Mouse (Mus musculus): ENCODE measurements around the gene Map4k3. TPM values are rescaled to one million over a fixed set of nuclear protein-coding genes. Genes with fewer than 3 reads are reported as not detected.
"Not testable (repeated sequence)": the region's sequence is repeated elsewhere in the genome, so short reads cannot be mapped to it uniquely, and the experiment has no call there.

Gene Map4k3
- polyA plus RNA-seq, 1 experiment from 2014 or later: 36.4 TPM

DNA sequence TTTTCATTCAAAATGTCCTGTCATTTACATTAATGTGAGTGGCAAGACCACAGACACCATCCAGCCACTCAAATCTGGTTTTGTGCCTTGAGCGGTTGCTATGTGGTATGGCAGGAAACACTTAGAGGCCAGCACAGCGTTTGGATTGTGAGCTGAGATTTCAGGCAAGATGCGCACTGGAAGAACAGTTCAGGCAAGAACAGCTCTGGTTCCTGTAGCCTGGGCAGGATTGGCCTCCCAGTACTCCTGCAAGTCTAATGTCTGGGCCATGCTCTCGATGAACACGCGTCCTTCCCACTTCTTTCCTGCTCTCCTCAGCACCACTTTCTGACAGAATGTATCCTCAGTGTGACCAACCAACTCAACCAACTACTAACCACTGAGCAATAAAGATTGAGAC, 145.2 kb downstream of the Map4k3 start:
- no peak overlapping the region for H3K9ac ChIP-seq
- no peak for ATAC-seq (ENCODE audit: low FRiP score)
- no peaks in the 10 kb centered on the region for H3K9me3 ChIP-seq (replicated peaks)
- H3K4me2 ChIP-seq (replicated peaks): no peak overlapping the region
- H3K27ac ChIP-seq: no peak overlapping the region
- WGBS: 95% methylated on average over 6 of the region's 6 CpGs
- no peaks in the 10 kb centered on the region for H3K4me1 ChIP-seq
- H3K4me3 ChIP-seq: no peak overlapping the region
- no peaks in the 10 kb centered on the region for H3K27me3 ChIP-seq
- peaks cover 48% of the 10 kb centered on the region for H3K36me3 ChIP-seq

GRCm38 (mm10) chr17:80579901-80580300, 148.4 kb downstream of the Map4k3 start:
- Histone ChIP-seq H3K4me2 (replicated peaks) (no peak overlapping the region), H3K27me3 (no peaks in the 10 kb centered on the region), H3K36me3 (peaks cover 28% of the 10 kb centered on the region), H3K27ac (no peak overlapping the region), H3K9me3 (replicated peaks) (no peaks in the 10 kb centered on the region), H3K4me1 (peaks cover 9% of the 10 kb centered on the region), H3K9ac (no peak overlapping the region), H3K4me3 (no peak overlapping the region)
- 79% methylated on average over 6 of the region's 6 CpGs for WGBS
- ATAC-seq (ENCODE audit: low FRiP score): no peak

GRCm38 (mm10) chr17:80579089-80579488, 149.2 kb downstream of the Map4k3 start:
- Histone ChIP-seq H3K36me3 (peaks cover 20% of the 10 kb centered on the region), H3K4me3 (no peak overlapping the region), H3K9ac (no peak overlapping the region), H3K4me2 (replicated peaks) (no peak overlapping the region), H3K9me3 (replicated peaks) (no peaks in the 10 kb centered on the region), H3K27ac (no peak overlapping the region), H3K27me3 (no peaks in the 10 kb centered on the region), H3K4me1 (peaks cover 9% of the 10 kb centered on the region)
- WGBS: 92% methylated on average over 9 of the region's 9 CpGs
- ATAC-seq (ENCODE audit: low FRiP score): no peak

- 87% methylated on average over 1 of the region's 1 CpGs for WGBS
- Histone ChIP-seq H3K4me3 (no peak overlapping the region), H3K27me3 (no peaks in the 10 kb centered on the region), H3K4me2 (replicated peaks) (0 out of 2 replicates have a peak overlapping the region, but pooled peaks have one; percentile 95), H3K4me1 (peaks cover 9% of the 10 kb centered on the region), H3K9me3 (replicated peaks) (no peaks in the 10 kb centered on the region), H3K9ac (no peak overlapping the region), H3K27ac (no peak overlapping the region), H3K36me3 (peaks cover 9% of the 10 kb centered on the region; the same call in 1 of the 2 replicates)
- no peak for ATAC-seq (ENCODE audit: low FRiP score)
Observed at GRCm38 (mm10) chr17:80578041-80578440, 150.2 kb downstream of the Map4k3 start.

GRCm38 (mm10) chr17:80577639-80578038, 150.6 kb downstream of the Map4k3 start, which contains the start of gene Cdkl4:
Cdkl4 (minus strand) TSS chr17:80577813.
- no peaks in the 10 kb centered on the region for H3K27me3 ChIP-seq
- H3K27ac ChIP-seq: peak within 1 kb of the TSS; percentile 19; the same call in 1 of the 2 replicates
- 66% methylated on average over 15 of the region's 15 CpGs for WGBS
- no peaks in the 10 kb centered on the region for H3K9me3 ChIP-seq (replicated peaks)
- H3K9ac ChIP-seq: peak within 1 kb of the TSS; percentile 66
- ATAC-seq (ENCODE audit: low FRiP score): peak; percentile 50
- H3K4me3 ChIP-seq: peak within 1 kb of the TSS; percentile 46
- H3K4me1 ChIP-seq: peaks cover 9% of the 10 kb centered on the region
- H3K36me3 ChIP-seq: peaks cover 8% of the 10 kb centered on the region; the same call in 1 of the 2 replicates
- H3K4me2 ChIP-seq (replicated peaks): peak within 1 kb of the TSS; percentile 95

DNA sequence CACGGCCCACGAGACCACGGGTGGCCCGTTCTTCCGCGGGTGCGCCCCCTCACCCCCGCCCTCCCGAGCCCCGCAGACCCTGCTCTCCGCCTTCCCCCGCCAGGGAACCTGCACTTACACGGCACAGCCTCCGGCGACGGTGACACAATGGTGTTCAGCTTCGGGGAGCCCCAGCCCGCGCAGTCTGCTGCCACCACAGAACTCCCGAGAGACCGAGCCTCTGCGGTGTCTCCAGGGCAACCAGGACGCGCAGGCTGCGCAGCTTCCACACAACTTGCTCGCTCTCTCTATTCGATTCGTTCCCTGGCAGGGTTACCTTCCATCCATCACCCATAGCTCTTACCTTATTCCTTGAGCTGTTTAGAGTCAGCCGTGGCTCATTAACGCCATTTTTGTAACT, 151.1 kb downstream of the Map4k3 start:
- H3K9ac ChIP-seq: peak overlapping the region; percentile 66

GRCm38 (mm10) chr17:80575008-80575407, 153.3 kb downstream of the Map4k3 start:
- H3K9me3 ChIP-seq (replicated peaks): no peaks in the 10 kb centered on the region
- H3K4me1 ChIP-seq: peaks cover 9% of the 10 kb centered on the region
- no peaks in the 10 kb centered on the region for H3K36me3 ChIP-seq
- WGBS: 74% methylated on average over 7 of the region's 7 CpGs
- no peak overlapping the region for H3K27ac ChIP-seq
- H3K4me3 ChIP-seq: no peak overlapping the region
- no peak overlapping the region for H3K9ac ChIP-seq
- no peak overlapping the region for H3K4me2 ChIP-seq (replicated peaks)
- ATAC-seq (ENCODE audit: low FRiP score): no peak
- no peaks in the 10 kb centered on the region for H3K27me3 ChIP-seq

More for the DNA sequence above, 151.1 kb downstream of the Map4k3 start:
- under 1% methylated on average over 30 of the region's 30 CpGs for WGBS
- peak; percentile 93 for ATAC-seq (ENCODE audit: low FRiP score)
- peak overlapping the region; percentile 46 for H3K4me3 ChIP-seq
- H3K9me3 ChIP-seq (replicated peaks): no peaks in the 10 kb centered on the region
- peak overlapping the region; percentile 95 for H3K4me2 ChIP-seq (replicated peaks)
- no peaks in the 10 kb centered on the region for H3K27me3 ChIP-seq
- H3K4me1 ChIP-seq: peaks cover 9% of the 10 kb centered on the region
- H3K36me3 ChIP-seq: peaks cover 8% of the 10 kb centered on the region; the same call in 1 of the 2 replicates
- peak overlapping the region; percentile 19; the same call in 1 of the 2 replicates for H3K27ac ChIP-seq

DNA sequence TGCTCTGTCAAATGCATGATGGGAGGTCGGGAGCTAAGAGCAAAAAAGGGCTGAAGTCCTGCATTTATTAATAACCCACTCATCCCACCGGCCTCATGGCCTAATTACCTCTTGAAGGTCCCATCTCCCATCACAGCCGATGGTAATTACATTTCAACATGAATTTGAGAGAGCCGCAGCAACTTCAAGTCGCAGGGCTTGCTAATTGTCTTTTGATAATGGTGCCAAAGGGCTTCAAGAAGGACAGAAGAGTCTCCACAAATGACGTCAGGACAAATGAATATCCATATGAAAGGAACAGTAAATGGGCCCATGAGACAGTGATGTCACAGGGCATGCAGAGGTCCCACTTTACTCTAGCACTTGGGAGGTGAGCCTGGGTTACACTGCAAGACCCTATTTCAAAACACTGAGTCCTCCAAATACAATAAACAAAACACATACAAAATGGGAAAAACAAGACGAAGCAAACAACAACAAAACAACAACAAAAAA, 153.8 kb downstream of the Map4k3 start:
- no peak overlapping the region for H3K4me3 ChIP-seq
- H3K27ac ChIP-seq: no peak overlapping the region
- no peaks in the 10 kb centered on the region for H3K36me3 ChIP-seq
- no peak overlapping the region for H3K4me2 ChIP-seq (replicated peaks)
- H3K9ac ChIP-seq: no peak overlapping the region
- H3K9me3 ChIP-seq (replicated peaks): no peaks in the 10 kb centered on the region
- H3K4me1 ChIP-seq: peaks cover 9% of the 10 kb centered on the region
- no peaks in the 10 kb centered on the region for H3K27me3 ChIP-seq
- WGBS: 64% methylated on average over 7 of the region's 7 CpGs
- no peak for ATAC-seq (ENCODE audit: low FRiP score)

- Histone ChIP-seq H3K36me3 (no peaks in the 10 kb centered on the region), H3K9me3 (replicated peaks) (no peaks in the 10 kb centered on the region), H3K4me2 (replicated peaks) (no peak overlapping the region), H3K27me3 (no peaks in the 10 kb centered on the region), H3K9ac (no peak overlapping the region), H3K4me3 (no peak overlapping the region), H3K4me1 (peaks cover 5% of the 10 kb centered on the region), H3K27ac (no peak overlapping the region)
- ATAC-seq (ENCODE audit: low FRiP score): no peak
- WGBS: 87% methylated on average over 13 of the region's 13 CpGs
Observed at GRCm38 (mm10) chr17:80572187-80572935, 155.9 kb downstream of the Map4k3 start.

GRCm38 (mm10) chr17:80571460-80571859, 156.8 kb downstream of the Map4k3 start:
- Histone ChIP-seq H3K27ac (no peak overlapping the region), H3K4me3 (no peak overlapping the region), H3K27me3 (no peaks in the 10 kb centered on the region), H3K9me3 (replicated peaks) (0 out of 2 replicates have a peak, but pooled peaks cover 3% of the 10 kb centered on the region), H3K4me1 (no peaks in the 10 kb centered on the region), H3K9ac (no peak overlapping the region), H3K4me2 (replicated peaks) (no peak overlapping the region), H3K36me3 (no peaks in the 10 kb centered on the region)
- ATAC-seq (ENCODE audit: low FRiP score): no peak
- WGBS: 80% methylated on average over 4 of the region's 4 CpGs

- H3K27ac ChIP-seq; H3K4me2 ChIP-seq (replicated peaks); H3K4me3 ChIP-seq; H3K36me3 ChIP-seq; H3K9me3 ChIP-seq (replicated peaks); ATAC-seq (ENCODE audit: low FRiP score); H3K4me1 ChIP-seq; H3K9ac ChIP-seq; H3K27me3 ChIP-seq: not testable (repeated sequence)
- 95% methylated on average over 1 of the region's 2 CpGs for WGBS
Observed at GRCm38 (mm10) chr17:80569718-80570117, 158.6 kb downstream of the Map4k3 start.

- Histone ChIP-seq H3K27me3 (no peaks in the 10 kb centered on the region), H3K27ac (no peak overlapping the region), H3K36me3 (0 out of 2 replicates have a peak, but pooled peaks cover 6% of the 10 kb centered on the region), H3K9me3 (replicated peaks) (0 out of 2 replicates have a peak, but pooled peaks cover 7% of the 10 kb centered on the region), H3K4me2 (replicated peaks) (no peak overlapping the region), H3K4me3 (no peak overlapping the region), H3K4me1 (no peaks in the 10 kb centered on the region), H3K9ac (no peak overlapping the region)
- WGBS: 88% methylated on average over 6 of the region's 6 CpGs
- no peak for ATAC-seq (ENCODE audit: low FRiP score)
Observed at GRCm38 (mm10) chr17:80568842-80569601, 159.3 kb downstream of the Map4k3 start.

Measured in hindbrain, embryonic 12.5 days (tissue).